Mouse (Mus musculus): Measurements from ENCODE around the gene Cep41.

DNA sequence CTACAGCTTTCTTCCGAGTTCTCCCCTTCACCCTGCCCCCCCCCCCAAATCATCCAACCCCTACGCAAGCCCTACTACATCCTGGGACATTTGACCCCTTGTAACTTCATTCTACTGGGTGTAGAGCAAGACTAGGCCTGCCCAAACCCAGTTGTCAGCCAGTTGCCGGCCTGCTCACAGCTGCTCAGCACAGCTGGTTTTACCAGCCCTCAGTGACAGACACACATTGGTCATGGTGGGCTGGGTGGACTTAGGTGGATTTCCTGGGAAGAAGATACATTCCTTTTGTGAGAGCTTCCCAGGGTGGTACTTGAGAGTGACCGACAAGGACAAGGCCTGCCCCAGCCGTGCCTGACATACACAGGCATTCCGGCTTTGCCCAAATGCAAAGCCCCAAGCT, 72.6 kb downstream of the Cep41 start:
- TF ChIP-seq CTCF (IDR thresholded peaks at IDR 0.05; ENCODE audit: low read depth) (no peak), EP300 (IDR thresholded peaks at IDR 0.05; ENCODE audit: low read depth) (no peak)
